Mouse (Mus musculus) adrenal gland, adult 8-10 months (tissue): ENCODE results near the gene Faah. TPM values are rescaled to one million over a fixed set of nuclear protein-coding genes. Genes with fewer than 3 reads are reported as not detected.

ENCODE experiments used
- DNase-seq: peaks from one replicate; pipeline ENCODE4 v3.0.0; 2022
- total RNA-seq, 4 experiments: library from RNA; stranded (reverse); gene quantifications; 2 replicates each; pipeline ENCODE4 v1.2.4; 2022

The Faah gene
- total RNA-seq, 4 experiments from 2014 or later, result 4.1 to 10.5 (median 6.0) TPM

DNA sequence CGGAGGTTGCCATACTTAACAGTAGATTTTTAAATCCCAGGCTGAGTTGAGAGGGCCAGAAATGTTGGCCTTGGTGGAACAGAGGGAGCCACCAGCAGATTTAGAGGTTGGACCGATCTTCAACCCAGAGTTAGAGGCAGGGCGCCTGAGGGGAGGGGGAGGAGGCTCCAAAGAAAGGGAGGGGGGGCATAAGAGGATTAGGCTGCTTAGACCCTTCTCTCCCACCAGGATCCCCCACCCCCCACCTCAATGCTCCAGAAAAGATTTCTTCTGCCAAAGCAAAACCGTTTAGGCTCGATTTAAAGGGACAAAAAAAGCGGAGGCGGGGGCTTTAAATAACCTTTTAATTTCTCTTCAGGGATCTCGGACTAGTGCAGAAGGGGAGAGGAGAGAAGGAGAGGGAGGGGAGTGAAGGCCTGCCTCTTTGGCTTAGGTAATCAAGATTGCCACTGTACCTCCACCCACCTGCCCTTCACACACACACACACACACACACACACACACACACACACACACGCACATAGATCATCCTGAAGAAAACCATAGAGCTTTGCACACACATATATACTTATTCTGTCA is 76.4 kb downstream of the Faah start:
- DNase-seq, result no peak

DNA sequence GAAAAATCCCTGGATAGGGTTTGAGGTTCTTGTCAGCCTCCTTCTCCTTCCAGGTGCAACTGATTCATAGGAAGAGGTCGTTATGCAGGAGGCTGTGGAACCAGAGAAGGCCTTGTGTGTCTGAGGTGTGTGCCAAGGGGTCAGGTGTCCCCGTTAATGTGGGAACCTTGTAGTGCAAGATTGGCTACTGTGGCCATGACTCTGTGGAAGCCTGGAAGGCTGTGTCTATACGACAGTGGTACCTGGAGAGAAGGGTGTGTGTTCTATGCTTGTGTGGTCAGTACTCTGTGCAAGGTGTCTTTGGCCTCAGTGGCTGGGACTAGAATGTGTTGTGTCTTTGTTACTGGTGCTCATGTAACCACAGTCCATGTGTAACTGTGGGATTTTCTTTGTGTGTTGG is 77.0 kb downstream of the Faah start:
- DNase-seq, result no peak

- no peak for DNase-seq
Measured at GRCm38 (mm10) chr4:115939295-115940102, 78.2 kb downstream of the Faah start, which contains the start of gene Dmbx1. Dmbx1 (minus strand) TSS chr4:115939926.

GRCm38 (mm10) chr4:115938276-115939160 is 79.2 kb downstream of the Faah start:
- DNase-seq, result no peak

- DNase-seq, result no peak
Measured at GRCm38 (mm10) chr4:115937061-115937976, 80.4 kb downstream of the Faah start.

DNA sequence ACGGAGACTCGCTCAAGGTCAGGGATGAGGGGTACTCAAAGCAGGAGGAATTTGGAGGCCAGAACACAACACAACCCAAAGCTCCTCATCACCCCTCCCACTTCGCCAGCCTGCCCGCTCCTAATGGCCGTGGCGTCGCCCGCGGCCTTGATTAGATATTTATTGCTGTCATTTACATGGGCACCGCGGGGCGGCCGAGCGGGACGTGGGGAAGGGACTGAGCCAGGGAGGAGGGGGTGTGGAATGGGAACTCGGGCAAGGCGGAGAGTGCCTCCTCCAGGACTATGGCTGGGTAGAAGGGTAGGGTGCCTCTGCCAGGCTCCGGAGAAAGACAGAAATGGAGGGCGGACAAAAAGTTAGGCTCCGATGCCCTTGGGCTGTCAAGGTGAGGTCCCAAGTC is 81.1 kb downstream of the Faah start:
- peak; percentile 4 for DNase-seq

GRCm38 (mm10) chr4:115935835-115936581 is 81.7 kb downstream of the Faah start:
- DNase-seq, result no peak

DNA sequence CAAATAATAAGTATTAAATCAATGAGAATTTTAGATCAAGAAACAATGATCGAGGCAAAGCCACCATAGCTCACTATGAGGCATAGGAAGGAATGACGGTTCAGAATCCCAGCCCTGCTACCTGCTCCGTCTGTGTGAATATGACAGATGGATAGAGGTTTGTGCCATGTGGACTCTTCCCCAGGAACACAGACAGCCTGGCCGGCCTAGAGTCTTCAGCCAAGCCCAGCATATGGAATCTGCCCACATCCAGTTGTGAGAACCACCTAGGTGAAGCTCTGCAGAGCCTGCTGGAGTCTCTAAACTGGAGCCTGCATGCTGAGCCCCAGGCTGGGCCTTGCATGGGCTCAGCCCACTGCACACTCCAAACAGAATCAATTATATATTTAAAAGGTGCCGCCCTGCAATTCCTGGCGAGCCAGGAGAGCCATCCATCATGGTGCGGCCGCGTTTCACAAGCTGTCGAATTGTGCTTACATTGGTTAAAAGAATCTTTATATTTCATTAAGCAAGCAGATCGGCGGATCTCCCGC is 86.1 kb downstream of the Faah start:
- no peak for DNase-seq

GRCm38 (mm10) chr4:115927637-115928036 is 90.1 kb downstream of the Faah start:
- DNase-seq, result no peak

GRCm38 (mm10) chr4:115923262-115923880 is 94.4 kb downstream of the Faah start:
- DNase-seq, result no peak

- no peak for DNase-seq
Measured at GRCm38 (mm10) chr4:115922688-115923087, 95.0 kb downstream of the Faah start.

GRCm38 (mm10) chr4:115919911-115920310 is 97.8 kb downstream of the Faah start:
- no peak for DNase-seq

Other genes with a start within 250 kb of the Faah start
- 1 to 10 TPM; 2.0 to 4.9 (median 2.4) TPM for gene Tex38, start 236.9 kb downstream of the Faah start, total RNA-seq
- gene Atpaf1, start 233.1 kb downstream of the Faah start, total RNA-seq, result 10 to 100 TPM; 58.4 to 89.8 (median 74.5) TPM
- 10 to 100 TPM; 15.6 to 22.2 (median 16.3) TPM for gene Mob3c, start 189.8 kb downstream of the Faah start, total RNA-seq
- 10 to 100 TPM; 46.8 to 72.1 (median 57.8) TPM for gene Mknk1, start 178.7 kb downstream of the Faah start, total RNA-seq
- gene Kncn, start 133.5 kb downstream of the Faah start, total RNA-seq, result not detected
- not detected for gene 6430628N08Rik, start 127.3 kb downstream of the Faah start, total RNA-seq
- not detected for gene Dmbx1, start 78.0 kb downstream of the Faah start, total RNA-seq
- 10 to 100 TPM; 30.5 to 41.1 (median 34.8) TPM for gene Nsun4, start 36.0 kb upstream of the Faah start, total RNA-seq
- gene Uqcrh, start 57.1 kb upstream of the Faah start, total RNA-seq, result 100 to 1,000 TPM; 390 to 507 (median 480) TPM
- 10 to 100 TPM; 58.2 to 84.0 (median 64.9) TPM for gene Lrrc41, start 57.3 kb upstream of the Faah start, total RNA-seq
- 1 to 10 TPM; 1.0 to 1.4 (median 1.2) TPM for gene Rad54l, start 105.8 kb upstream of the Faah start, total RNA-seq
- 10 to 100 TPM; 58.5 to 69.6 (median 62.9) TPM for gene Pomgnt1, start 105.9 kb upstream of the Faah start, total RNA-seq
- 10 to 100 TPM in 3 of 4 experiments, 1 to 10 TPM in 1; 8.3 to 14.0 (median 12.1) TPM for gene Lurap1, start 133.4 kb upstream of the Faah start, total RNA-seq
- gene Tspan1, start 149.7 kb upstream of the Faah start, total RNA-seq, result not detected
- gene 1700042G07Rik, start 155.4 kb upstream of the Faah start, total RNA-seq, result not detected
- not detected for gene Gm49337, start 155.5 kb upstream of the Faah start, total RNA-seq
- 10 to 100 TPM; 21.5 to 41.2 (median 31.1) TPM for gene Pik3r3, start 203.7 kb upstream of the Faah start, total RNA-seq